Mouse (Mus musculus) forebrain, embryonic 13.5 days (tissue): ENCODE data around the gene Galnt10. TPM values are rescaled to one million over a fixed set of nuclear protein-coding genes. Genes with fewer than 3 reads are reported as not detected.

Experiments
- ATAC-seq: fragments of 200-750 bp; cut with Nextera tagmentation; 2 replicates; pipeline ENCODE4 v1.8.0; 2017
- H3K27ac ChIP-seq: fragments of 300-500 bp; sonication (generic); 2 replicates; pipeline ENCODE4 v1.5.1; 2015; ENCODE audit warnings: inconsistent platforms, mild to moderate bottlenecking, moderate library complexity
- H3K27me3 ChIP-seq: fragments of 300-500 bp; sonication (generic); 2 replicates; pipeline ENCODE4 v1.6.1; 2015; ENCODE audit warnings: mild to moderate bottlenecking, inconsistent platforms
- H3K36me3 ChIP-seq: fragments of 300-500 bp; sonication (generic); 2 replicates; pipeline ENCODE4 v1.6.1; 2015; ENCODE audit warnings: mild to moderate bottlenecking, inconsistent platforms; ENCODE audit not compliant: poor library complexity, severe bottlenecking
- H3K4me1 ChIP-seq: fragments of 300-500 bp; sonication (generic); 2 replicates; pipeline ENCODE4 v1.6.1; 2015; ENCODE audit warnings: inconsistent platforms
- H3K4me2 ChIP-seq: fragments of 300-500 bp; sonication (generic); 2 replicates; pipeline ENCODE4 v1.6.1; 2015; ENCODE audit warnings: inconsistent platforms, mild to moderate bottlenecking, moderate library complexity
- H3K4me3 ChIP-seq: fragments of 300-500 bp; sonication (generic); 2 replicates; pipeline ENCODE4 v1.5.1; 2015; ENCODE audit warnings: mild to moderate bottlenecking, inconsistent platforms
- H3K9ac ChIP-seq: fragments of 300-500 bp; sonication (generic); 2 replicates; pipeline ENCODE4 v1.6.1; 2015; ENCODE audit warnings: mild to moderate bottlenecking, inconsistent platforms
- H3K9me3 ChIP-seq: fragments of 300-500 bp; sonication (generic); replicated peaks from 2 replicates; pipeline ENCODE4 v1.6.1; 2016; ENCODE audit warnings: inconsistent platforms
- WGBS: fragments of 180-500 bp; shearing (Covaris S2); methylation state at CpG from one replicate; pipeline ENCODE4 v1.1.7; 2015; 5-methylcytosine and 5-hydroxymethylcytosine counted together
- polyA plus RNA-seq: library from polyadenylated mRNA; unstranded; fragments of >200 nt; fragmentation: Nextera tagmentation; extraction: Ambion mirVana; gene quantifications from 2 replicates; pipeline ENCODE4 v1.2.1, GENCODE M21; 2015

Galnt10 gene
- polyA plus RNA-seq, 1 experiment from 2014 or later, result 10.4 TPM

- ATAC-seq, result no peak
- peaks cover 98% of the 10 kb centered on the region for H3K27me3 ChIP-seq
- H3K9me3 ChIP-seq, result no peaks in the 10 kb centered on the region
- 3% methylated on average over 9 of the region's 9 CpGs for WGBS
- H3K36me3 ChIP-seq, result no peaks in the 10 kb centered on the region
- no peak overlapping the region for H3K4me2 ChIP-seq
- H3K9ac ChIP-seq, result no peak overlapping the region
- peaks cover 16% of the 10 kb centered on the region; the same call in 1 of the 2 replicates for H3K4me1 ChIP-seq
- no peak overlapping the region for H3K4me3 ChIP-seq
- no peak overlapping the region for H3K27ac ChIP-seq
Observed at GRCm38 (mm10) chr11:57836401-57836800, 191.2 kb downstream of the Galnt10 start.

Other genes starting within 250 kb of the Galnt10 start
- gene Fam114a2, start 126.8 kb upstream of the Galnt10 start, polyA plus RNA-seq, result 92.9 TPM in 2 replicates
- gene Mfap3, start 126.8 kb upstream of the Galnt10 start, polyA plus RNA-seq, result 61.6 and 62.6 TPM in 2 replicates
- 6.8 and 7.4 TPM in 2 replicates for gene Sap30l, start 156.2 kb downstream of the Galnt10 start, polyA plus RNA-seq
- gene Hand1, start 187.4 kb downstream of the Galnt10 start, polyA plus RNA-seq, result not detected in 2 replicates